Mouse (Mus musculus): ENCODE measurements around the gene Avp. TPM values are rescaled to one million over a fixed set of nuclear protein-coding genes. Genes with fewer than 3 reads are reported as not detected.

Avp gene
- polyA plus RNA-seq, 1 experiment from 2014 or later, result not detected

- Histone ChIP-seq H3K9me3 (ENCODE audit: control insufficient read depth) (no peaks in the 10 kb centered on the region), H3K4me3 (ENCODE audit: low read depth, low read length) (no peak overlapping the region), H3K27ac (ENCODE audit: low read depth, low read length) (no peak overlapping the region), H3K27me3 (replicated peaks; ENCODE audit: control insufficient read depth, insufficient read depth, low read length) (no peaks in the 10 kb centered on the region), H3K4me1 (replicated peaks; ENCODE audit: control insufficient read depth, insufficient read depth, low read length) (no peaks in the 10 kb centered on the region), H3K9ac (ENCODE audit: low read depth, low read length) (no peak overlapping the region), H3K4me2 (replicated peaks; ENCODE audit: low read depth) (no peak overlapping the region), H3K36me3 (ENCODE audit: control insufficient read depth, insufficient read depth) (peaks cover 30% of the 10 kb centered on the region)
- 57% methylated on average over 2 of the region's 2 CpGs for WGBS
- no peak for ATAC-seq
- no peak for TF ChIP-seq CTCF (IDR thresholded peaks at IDR 0.05; ENCODE audit: low read depth)
Measured at GRCm38 (mm10) chr2:130532201-130532600, 50.2 kb downstream of the Avp start.

Small RNAs within 50 kb of the gene (microRNA-seq; reads per million reads assigned to microRNA genes)
- gene Gm23876, result not detected

Other genes with a start within 250 kb of the Avp start
- 5.2 and 7.8 TPM in 2 replicates for gene Cpxm1, start 185.0 kb downstream of the Avp start, polyA plus RNA-seq (2015; fragmentation: Nextera tagmentation; extraction: Ambion mirVana)
- not detected in 2 replicates for gene Gm28372, start 177.3 kb downstream of the Avp start, polyA plus RNA-seq (2015; fragmentation: Nextera tagmentation; extraction: Ambion mirVana)
- gene 1700020A23Rik, start 177.3 kb downstream of the Avp start, polyA plus RNA-seq (2015; fragmentation: Nextera tagmentation; extraction: Ambion mirVana), result not detected in 2 replicates
- not detected in 2 replicates for gene Tmem239, start 176.1 kb downstream of the Avp start, polyA plus RNA-seq (2015; fragmentation: Nextera tagmentation; extraction: Ambion mirVana)
- 35.2 and 39.6 TPM in 2 replicates for gene Vps16, start 158.2 kb downstream of the Avp start, polyA plus RNA-seq (2015; fragmentation: Nextera tagmentation; extraction: Ambion mirVana)
- 5.3 and 6.1 TPM in 2 replicates for gene Pced1a, start 157.9 kb downstream of the Avp start, polyA plus RNA-seq (2015; fragmentation: Nextera tagmentation; extraction: Ambion mirVana)
- 27.4 and 28.2 TPM in 2 replicates for gene Ptpra, start 132.3 kb downstream of the Avp start, polyA plus RNA-seq (2015; fragmentation: Nextera tagmentation; extraction: Ambion mirVana)
- gene Mrps26, start 18.8 kb downstream of the Avp start, polyA plus RNA-seq (2015; fragmentation: Nextera tagmentation; extraction: Ambion mirVana), result 68.0 and 70.6 TPM in 2 replicates
- gene Oxt, start 6.4 kb downstream of the Avp start, polyA plus RNA-seq (2015; fragmentation: Nextera tagmentation; extraction: Ambion mirVana), result not detected in 2 replicates
- gene Fastkd5, start 47.5 kb upstream of the Avp start, polyA plus RNA-seq (2015; fragmentation: Nextera tagmentation; extraction: Ambion mirVana), result 6.4 and 6.8 TPM in 2 replicates
- 4.2 and 4.5 TPM in 2 replicates for gene Ubox5, start 47.5 kb upstream of the Avp start, polyA plus RNA-seq (2015; fragmentation: Nextera tagmentation; extraction: Ambion mirVana)
- gene Lzts3, start 60.2 kb upstream of the Avp start, polyA plus RNA-seq (2015; fragmentation: Nextera tagmentation; extraction: Ambion mirVana), result 9.7 and 11.4 TPM in 2 replicates
- gene Ddrgk1, start 82.1 kb upstream of the Avp start, polyA plus RNA-seq (2015; fragmentation: Nextera tagmentation; extraction: Ambion mirVana), result 118 and 120 TPM in 2 replicates
- gene Itpa, start 85.1 kb upstream of the Avp start, polyA plus RNA-seq (2015; fragmentation: Nextera tagmentation; extraction: Ambion mirVana), result 59.1 and 60.8 TPM in 2 replicates
- 0.14 TPM in 1 of 2 replicates, not detected in the other for gene Slc4a11, start 115.0 kb upstream of the Avp start, polyA plus RNA-seq (2015; fragmentation: Nextera tagmentation; extraction: Ambion mirVana)